Mouse (Mus musculus): ENCODE results near the gene Nlk. TPM values are rescaled to one million over a fixed set of nuclear protein-coding genes. Genes with fewer than 3 reads are reported as not detected.
"Not testable (repeated sequence)": the region's sequence is repeated elsewhere in the genome, so short reads cannot be mapped to it uniquely, and the experiment has no call there.

Nlk gene
- polyA plus RNA-seq, 1 experiment, result 52.6 TPM

GRCm38 (mm10) chr11:78536690-78537084 lies 160.5 kb downstream of the Nlk start:
- 2% methylated on average over 14 of the region's 14 CpGs for WGBS
- Histone ChIP-seq H3K27ac (ENCODE audit: control insufficient read depth, insufficient read depth, low read length) (peak overlapping the region; percentile 19), H3K4me3 (ENCODE audit: control insufficient read depth, insufficient read depth, low read length) (peak overlapping the region; percentile 70), H3K36me3 (ENCODE audit: control insufficient read depth, insufficient read depth, low read length) (peaks cover 9% of the 10 kb centered on the region; the same call in 1 of the 2 replicates), H3K4me1 (replicated peaks; ENCODE audit: control insufficient read depth, insufficient read depth, low read length) (peaks cover 9% of the 10 kb centered on the region), H3K27me3 (ENCODE audit: control insufficient read depth, insufficient read depth, low read length) (no peaks in the 10 kb centered on the region)
- TF ChIP-seq POLR2A (IDR thresholded peaks at IDR 0.05; ENCODE audit: control insufficient read depth, extremely low read depth, insufficient read depth, low read length, poor library complexity), result no peak
- no peak for TF ChIP-seq CTCF (IDR thresholded peaks at IDR 0.05; ENCODE audit: borderline replicate concordance, control insufficient read depth, extremely low read depth, insufficient read depth, low read length, poor library complexity)
- DNase-seq, result no peak

GRCm38 (mm10) chr11:78536080-78536689 lies 161.0 kb downstream of the Nlk start, which contains the start of the genes Tnfaip1 and Ift20:
Tnfaip1 (minus strand) TSS chr11:78536332.
Ift20 (plus strand) TSS chr11:78536361.
- Histone ChIP-seq H3K4me3 (ENCODE audit: control insufficient read depth, insufficient read depth, low read length) (peak within 1 kb of the TSS; percentile 70), H3K36me3 (ENCODE audit: control insufficient read depth, insufficient read depth, low read length) (peaks cover 9% of the 10 kb centered on the region; the same call in 1 of the 2 replicates), H3K27ac (ENCODE audit: control insufficient read depth, insufficient read depth, low read length) (peak within 1 kb of the TSS; percentile 19), H3K4me1 (replicated peaks; ENCODE audit: control insufficient read depth, insufficient read depth, low read length) (peaks cover 9% of the 10 kb centered on the region), H3K27me3 (ENCODE audit: control insufficient read depth, insufficient read depth, low read length) (no peaks in the 10 kb centered on the region)
- TF ChIP-seq POLR2A (IDR thresholded peaks at IDR 0.05; ENCODE audit: control insufficient read depth, extremely low read depth, insufficient read depth, low read length, poor library complexity), result peak; percentile 57
- TF ChIP-seq CTCF (IDR thresholded peaks at IDR 0.05; ENCODE audit: borderline replicate concordance, control insufficient read depth, extremely low read depth, insufficient read depth, low read length, poor library complexity), result 0 out of 2 replicates have a peak, but pooled peaks have one; percentile 3
- DNase-seq, result peak; percentile 99
- WGBS, result under 1% methylated on average over 52 of the region's 52 CpGs

- 0 out of 2 replicates have a peak overlapping the region, but pooled peaks have one; percentile 0 for H3K27ac ChIP-seq (ENCODE audit: control insufficient read depth, insufficient read depth, low read length)
- DNase-seq, result no peak
- peak overlapping the region; percentile 50 for H3K4me3 ChIP-seq (ENCODE audit: control insufficient read depth, insufficient read depth, low read length)
- no peak for TF ChIP-seq CTCF (IDR thresholded peaks at IDR 0.05; ENCODE audit: borderline replicate concordance, control insufficient read depth, extremely low read depth, insufficient read depth, low read length, poor library complexity)
- no peak for TF ChIP-seq POLR2A (IDR thresholded peaks at IDR 0.05; ENCODE audit: control insufficient read depth, extremely low read depth, insufficient read depth, low read length, poor library complexity)
- peaks cover 9% of the 10 kb centered on the region for H3K4me1 ChIP-seq (replicated peaks; ENCODE audit: control insufficient read depth, insufficient read depth, low read length)
- peaks cover 3% of the 10 kb centered on the region; the same call in 1 of the 2 replicates for H3K36me3 ChIP-seq (ENCODE audit: control insufficient read depth, insufficient read depth, low read length)
- H3K27me3 ChIP-seq (ENCODE audit: control insufficient read depth, insufficient read depth, low read length), result no peaks in the 10 kb centered on the region
- under 1% methylated on average over 23 of the region's 23 CpGs for WGBS
Observed at GRCm38 (mm10) chr11:78535376-78536079, 161.6 kb downstream of the Nlk start.

- Histone ChIP-seq H3K4me1 (replicated peaks; ENCODE audit: control insufficient read depth, insufficient read depth, low read length) (peaks cover 9% of the 10 kb centered on the region), H3K4me3 (ENCODE audit: control insufficient read depth, insufficient read depth, low read length) (no peak overlapping the region)
- no peak for DNase-seq
Observed at GRCm38 (mm10) chr11:78534516-78534915, 162.7 kb downstream of the Nlk start.

GRCm38 (mm10) chr11:78531515-78531914 lies 165.7 kb downstream of the Nlk start:
- DNase-seq; H3K27ac ChIP-seq (ENCODE audit: control insufficient read depth, insufficient read depth, low read length); H3K4me1 ChIP-seq (replicated peaks; ENCODE audit: control insufficient read depth, insufficient read depth, low read length); H3K36me3 ChIP-seq (ENCODE audit: control insufficient read depth, insufficient read depth, low read length); H3K27me3 ChIP-seq (ENCODE audit: control insufficient read depth, insufficient read depth, low read length); H3K4me3 ChIP-seq (ENCODE audit: control insufficient read depth, insufficient read depth, low read length): not testable (repeated sequence)
- WGBS, result 88% methylated on average over 10 of the region's 10 CpGs

More at GRCm38 (mm10) chr11:78534516-78534915, 162.7 kb downstream of the Nlk start:
- no peaks in the 10 kb centered on the region; the same call in 1 of the 2 replicates for H3K36me3 ChIP-seq (ENCODE audit: control insufficient read depth, insufficient read depth, low read length)
- H3K27me3 ChIP-seq (ENCODE audit: control insufficient read depth, insufficient read depth, low read length), result no peaks in the 10 kb centered on the region
- 91% methylated on average over 4 of the region's 4 CpGs for WGBS
- TF ChIP-seq POLR2A (IDR thresholded peaks at IDR 0.05; ENCODE audit: control insufficient read depth, extremely low read depth, insufficient read depth, low read length, poor library complexity) (no peak), CTCF (IDR thresholded peaks at IDR 0.05; ENCODE audit: borderline replicate concordance, control insufficient read depth, extremely low read depth, insufficient read depth, low read length, poor library complexity) (no peak)
- no peak overlapping the region for H3K27ac ChIP-seq (ENCODE audit: control insufficient read depth, insufficient read depth, low read length)

- WGBS, result 91% methylated on average over 6 of the region's 6 CpGs
- Histone ChIP-seq H3K4me3 (ENCODE audit: control insufficient read depth, insufficient read depth, low read length) (no peak overlapping the region), H3K36me3 (ENCODE audit: control insufficient read depth, insufficient read depth, low read length) (no peaks in the 10 kb centered on the region), H3K27ac (ENCODE audit: control insufficient read depth, insufficient read depth, low read length) (no peak overlapping the region), H3K4me1 (replicated peaks; ENCODE audit: control insufficient read depth, insufficient read depth, low read length) (peaks cover 6% of the 10 kb centered on the region), H3K27me3 (ENCODE audit: control insufficient read depth, insufficient read depth, low read length) (no peaks in the 10 kb centered on the region)
- DNase-seq, result no peak
- TF ChIP-seq CTCF (IDR thresholded peaks at IDR 0.05; ENCODE audit: borderline replicate concordance, control insufficient read depth, extremely low read depth, insufficient read depth, low read length, poor library complexity) (no peak), POLR2A (IDR thresholded peaks at IDR 0.05; ENCODE audit: control insufficient read depth, extremely low read depth, insufficient read depth, low read length, poor library complexity) (no peak)
Observed at GRCm38 (mm10) chr11:78531046-78531445, 166.1 kb downstream of the Nlk start.

Data from thymus, adult 2 months (tissue).